Mouse (Mus musculus): ENCODE data around the gene Chek2.
A peak's percentile ranks its signal among the peaks of the same experiment; 100 is the strongest.
"Not testable (repeated sequence)": the region's sequence is repeated elsewhere in the genome, so short reads cannot be mapped to it uniquely, and the experiment has no call there.

The Chek2 gene

DNA sequence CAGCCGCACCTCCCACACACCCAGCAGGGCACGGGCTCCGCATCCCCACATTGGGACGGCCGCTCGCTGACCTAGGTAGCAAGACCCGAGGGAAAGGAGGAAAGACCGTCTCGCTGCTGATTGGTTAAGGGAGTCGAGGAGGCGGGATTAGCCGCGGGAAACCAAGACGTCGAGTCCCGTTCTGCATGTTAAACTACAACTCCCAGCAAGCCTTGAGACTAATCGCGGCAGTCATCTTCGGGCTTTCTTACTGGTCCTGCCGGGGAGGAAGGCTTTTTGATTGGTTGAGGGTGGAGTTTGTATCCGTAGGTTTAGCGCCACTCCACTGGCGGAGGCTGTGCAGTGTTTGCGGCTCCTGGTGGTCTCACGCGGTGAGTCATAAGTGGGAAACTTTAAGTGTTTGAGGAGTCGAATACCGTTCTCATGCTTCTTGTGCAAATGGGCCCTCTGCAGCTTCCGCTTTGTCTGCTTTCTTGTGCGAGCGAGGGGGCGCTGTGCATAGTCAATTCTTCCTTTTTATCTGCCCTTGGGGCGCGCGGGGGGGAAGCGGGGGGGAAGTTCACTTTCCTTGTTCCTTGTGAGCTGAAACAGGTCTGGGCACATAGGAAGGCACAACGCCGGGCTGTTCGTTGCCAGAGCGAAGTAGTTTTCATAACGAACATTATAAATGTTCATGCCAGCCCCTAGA, at the start of gene Chek2, which contains the start of gene Hscb:
Chek2 (plus strand) TSS at position 302 of the 688 bp plus-strand sequence.
Hscb (minus strand) TSS at position 100 of the 688 bp plus-strand sequence.
- peak; percentile 98 for DNase-seq

DNA sequence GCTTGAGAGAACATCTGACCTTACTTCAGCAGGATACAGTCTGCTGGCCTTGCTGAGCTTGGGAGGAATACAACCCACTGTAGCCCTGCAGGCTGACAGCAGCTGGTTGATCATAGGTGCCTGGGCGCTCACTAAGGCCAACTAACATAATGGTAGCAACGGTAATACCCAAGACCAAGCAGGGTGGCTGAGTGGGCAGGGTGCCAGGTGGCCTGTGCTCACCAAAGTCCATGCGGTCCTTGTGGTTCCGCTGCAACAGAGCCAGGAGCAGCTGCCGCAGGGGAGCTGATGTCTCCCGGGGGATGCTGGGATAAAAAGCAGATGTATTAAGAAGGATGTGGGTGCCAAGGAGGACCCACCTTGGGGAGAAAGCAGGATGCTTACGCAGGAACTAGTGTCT, 45.4 kb upstream of the Chek2 start:
- DNase-seq: peak; percentile 62

DNA sequence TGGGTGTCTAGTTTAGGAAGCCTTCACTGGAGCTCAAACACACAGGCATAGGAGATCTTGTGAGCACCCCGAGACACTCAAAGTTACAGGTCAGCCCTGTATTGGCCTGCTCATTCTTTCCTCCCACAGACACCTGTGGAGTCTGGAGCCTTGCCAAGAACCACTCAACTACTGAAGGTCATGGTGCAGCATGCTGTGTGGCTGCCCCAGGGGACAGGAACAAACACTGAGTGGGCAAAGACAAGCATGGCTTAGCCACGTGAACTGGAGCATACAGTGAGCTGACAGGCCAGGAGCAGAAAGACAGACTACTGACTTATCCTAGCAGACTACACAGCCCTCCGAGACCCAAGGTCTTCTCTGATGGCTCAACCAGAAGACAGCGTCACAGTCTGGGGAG, 42.1 kb upstream of the Chek2 start:
- peak; percentile 63 for DNase-seq

DNA sequence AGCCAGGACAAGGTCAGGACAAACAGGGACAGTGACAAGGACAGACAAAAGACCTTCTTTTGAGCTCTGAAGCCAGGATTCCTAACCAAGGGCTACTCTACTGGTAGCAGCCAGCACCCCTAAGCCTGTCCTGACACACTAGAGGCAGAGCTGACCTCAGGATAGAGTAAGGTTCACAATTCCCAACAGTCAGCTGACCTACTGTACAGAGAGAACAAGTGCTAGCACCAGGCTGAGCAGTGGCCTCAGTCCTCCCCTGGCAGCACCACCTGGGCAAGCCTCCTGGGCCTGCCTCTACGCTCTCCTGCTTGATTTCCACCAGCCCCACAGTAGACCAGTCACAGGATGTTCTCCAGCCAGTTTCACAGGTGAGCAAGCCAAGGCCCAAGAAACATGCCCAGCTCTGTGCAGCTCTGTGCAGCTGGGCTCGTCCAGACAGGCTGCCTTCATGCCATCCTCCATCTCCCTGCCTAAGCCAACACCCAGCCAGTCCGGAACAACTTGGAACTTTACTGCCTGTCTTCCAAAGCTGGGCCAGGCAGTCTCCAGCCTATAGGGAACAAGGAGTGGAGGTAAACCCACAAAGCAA, 38.6 kb upstream of the Chek2 start:
- no peak for DNase-seq

DNA sequence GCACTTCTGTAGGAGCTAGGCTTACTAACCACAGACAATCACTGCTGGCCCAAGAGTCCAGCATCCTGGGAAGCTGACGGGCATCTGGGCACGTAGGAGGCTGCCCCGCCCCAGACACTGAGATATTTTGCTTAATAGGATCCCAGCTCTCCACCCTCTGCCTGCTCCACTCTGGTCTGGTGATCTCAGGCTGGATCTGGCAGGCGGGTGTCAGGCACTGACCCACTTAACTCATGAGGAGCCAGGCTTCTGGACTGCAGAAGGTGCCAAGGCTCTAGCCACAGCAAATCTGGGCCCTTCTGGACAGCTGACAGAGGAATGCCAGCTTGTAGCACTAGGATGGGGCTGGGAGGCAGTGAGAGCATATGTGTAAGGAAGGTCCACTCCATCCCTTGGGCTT, 37.6 kb upstream of the Chek2 start:
- no peak for DNase-seq

DNA sequence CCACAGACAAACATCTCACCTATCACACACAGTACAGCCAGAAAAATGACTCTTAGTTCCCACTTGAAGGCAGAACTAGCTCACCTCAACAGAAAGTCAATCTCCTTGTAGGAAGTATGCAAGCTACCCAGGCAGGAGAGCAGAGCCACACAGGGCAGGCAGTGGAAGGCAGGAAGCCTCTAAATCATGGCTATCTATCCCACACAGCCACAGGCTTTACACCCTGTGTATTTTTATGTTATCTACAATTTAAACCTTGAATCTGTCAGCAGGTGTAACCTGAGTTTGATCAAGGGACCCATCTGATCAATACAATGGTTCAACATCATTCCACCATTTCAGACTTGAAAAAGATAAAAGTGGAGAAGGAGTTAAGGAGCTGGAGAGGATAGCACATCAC, 37.0 kb upstream of the Chek2 start:
- no peak for DNase-seq

DNA sequence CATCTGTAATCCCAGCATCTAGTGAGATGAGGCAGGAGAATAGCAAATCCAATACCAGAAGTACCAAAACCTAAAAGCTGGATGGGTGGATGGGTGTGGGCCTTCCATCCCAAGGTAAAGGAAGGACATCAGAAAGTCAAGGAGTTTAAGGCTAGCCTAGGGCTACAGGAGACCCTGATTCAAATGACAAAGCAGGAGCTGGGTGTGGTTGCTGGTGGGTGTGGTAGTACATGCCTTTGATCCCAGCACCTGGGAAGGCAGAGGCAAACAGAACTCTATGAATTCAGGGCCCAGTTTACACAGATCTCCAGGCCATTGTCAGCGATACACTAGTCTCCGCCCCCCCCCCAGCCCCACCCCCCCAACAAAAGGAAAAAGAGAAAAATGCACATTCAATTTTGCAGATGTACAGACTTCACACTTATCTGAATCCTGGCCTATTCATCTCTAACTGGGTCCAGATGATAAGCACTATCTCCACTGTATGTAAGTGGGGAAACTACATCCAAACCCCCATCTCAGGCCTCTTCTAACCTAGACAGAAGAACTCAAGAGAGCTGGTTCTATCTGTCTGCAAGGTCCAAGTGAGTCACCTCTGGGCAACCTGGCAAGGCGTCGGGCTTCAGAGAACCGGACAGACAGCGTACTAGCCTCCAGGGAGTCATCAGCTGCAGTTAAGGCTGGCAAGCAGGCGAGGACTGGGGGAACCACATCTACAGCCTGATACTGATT, 35.6 kb upstream of the Chek2 start:
- no peak for DNase-seq

DNA sequence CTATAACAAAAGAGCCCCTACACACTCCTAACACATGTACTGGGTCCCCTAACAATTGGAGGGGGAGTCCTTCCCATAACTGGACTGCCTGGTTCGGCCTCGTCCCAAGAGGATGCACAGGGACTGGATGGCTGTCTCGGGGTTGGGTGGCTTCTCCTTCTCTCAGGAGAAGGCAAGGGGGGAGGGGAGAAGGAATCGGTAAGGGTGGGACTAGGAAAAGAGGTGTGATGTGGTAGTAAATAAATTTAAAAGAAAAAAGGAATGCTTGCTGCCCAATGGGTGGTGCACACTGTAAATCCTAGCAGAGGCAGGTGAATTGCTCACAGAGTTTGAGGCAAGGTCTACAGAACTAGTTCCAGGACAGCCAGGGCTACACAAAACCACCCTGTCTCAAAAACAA, 33.6 kb upstream of the Chek2 start:
- DNase-seq: no peak

DNA sequence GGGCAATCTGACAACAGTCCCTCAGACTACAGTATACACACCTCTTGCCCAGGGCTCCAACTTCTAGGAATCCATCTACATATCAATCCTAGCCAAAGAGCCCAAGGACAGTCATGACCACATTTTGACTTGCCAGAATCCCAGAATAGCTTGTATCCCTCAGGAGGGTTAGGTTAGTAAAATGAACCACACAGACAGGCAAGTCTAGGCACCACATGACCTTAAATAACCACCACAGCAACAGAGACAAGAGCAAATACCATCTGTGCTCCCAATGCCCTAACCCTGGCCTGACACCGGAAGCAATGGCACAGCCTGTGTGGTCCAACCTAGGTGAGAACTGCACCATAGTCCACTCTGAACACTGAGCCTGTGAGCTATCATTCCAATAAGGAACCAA, 33.1 kb upstream of the Chek2 start:
- DNase-seq: no peak

DNA sequence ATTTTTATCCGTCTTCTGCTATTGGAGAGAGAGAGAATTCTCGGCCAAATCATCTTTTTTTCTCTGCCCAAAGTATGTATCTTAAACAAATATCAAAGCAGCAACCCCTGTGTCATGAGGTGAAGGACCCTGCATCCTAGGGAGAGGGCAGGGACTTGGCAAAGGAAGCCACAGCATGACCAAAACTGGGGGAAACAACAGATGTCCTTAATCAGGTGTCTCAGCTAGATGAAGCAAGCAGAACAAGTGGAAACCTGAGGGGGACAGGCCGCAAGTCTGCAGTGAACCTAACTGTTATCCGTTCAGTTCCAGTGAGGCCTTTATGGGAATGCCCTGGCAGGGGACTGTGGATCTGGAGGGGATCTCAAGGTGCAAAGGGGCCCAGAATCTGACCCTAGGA, 32.3 kb upstream of the Chek2 start:
- DNase-seq: no peak

DNA sequence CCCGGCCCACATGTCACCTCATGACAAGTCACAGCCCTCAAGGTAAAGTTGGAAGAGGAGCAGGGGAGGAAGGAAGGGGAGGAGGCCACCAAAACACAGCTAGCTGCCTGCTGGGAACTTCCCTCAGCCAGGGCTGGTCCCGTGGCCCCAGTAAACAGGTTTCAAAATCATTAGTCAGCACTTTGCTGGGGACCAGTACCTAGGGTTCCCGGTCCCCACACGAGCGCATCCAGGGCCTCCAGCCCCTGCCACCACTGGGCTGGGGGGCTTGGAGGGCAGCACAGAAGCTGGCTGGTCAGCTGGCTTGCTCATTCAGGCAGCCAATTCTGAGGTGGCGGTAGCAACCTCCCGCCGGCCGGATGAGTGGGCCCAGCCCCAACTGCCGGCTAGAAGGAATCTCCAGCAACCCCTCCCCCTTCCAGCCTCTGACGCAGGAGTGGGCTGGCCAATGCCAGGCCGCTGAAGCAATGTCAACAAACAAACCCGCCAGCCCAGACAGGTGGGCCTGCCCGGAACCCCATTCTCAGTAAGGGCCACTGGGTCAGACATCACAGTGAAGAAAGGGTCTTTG, 31.6 kb upstream of the Chek2 start:
- DNase-seq: peak; percentile 93

DNA sequence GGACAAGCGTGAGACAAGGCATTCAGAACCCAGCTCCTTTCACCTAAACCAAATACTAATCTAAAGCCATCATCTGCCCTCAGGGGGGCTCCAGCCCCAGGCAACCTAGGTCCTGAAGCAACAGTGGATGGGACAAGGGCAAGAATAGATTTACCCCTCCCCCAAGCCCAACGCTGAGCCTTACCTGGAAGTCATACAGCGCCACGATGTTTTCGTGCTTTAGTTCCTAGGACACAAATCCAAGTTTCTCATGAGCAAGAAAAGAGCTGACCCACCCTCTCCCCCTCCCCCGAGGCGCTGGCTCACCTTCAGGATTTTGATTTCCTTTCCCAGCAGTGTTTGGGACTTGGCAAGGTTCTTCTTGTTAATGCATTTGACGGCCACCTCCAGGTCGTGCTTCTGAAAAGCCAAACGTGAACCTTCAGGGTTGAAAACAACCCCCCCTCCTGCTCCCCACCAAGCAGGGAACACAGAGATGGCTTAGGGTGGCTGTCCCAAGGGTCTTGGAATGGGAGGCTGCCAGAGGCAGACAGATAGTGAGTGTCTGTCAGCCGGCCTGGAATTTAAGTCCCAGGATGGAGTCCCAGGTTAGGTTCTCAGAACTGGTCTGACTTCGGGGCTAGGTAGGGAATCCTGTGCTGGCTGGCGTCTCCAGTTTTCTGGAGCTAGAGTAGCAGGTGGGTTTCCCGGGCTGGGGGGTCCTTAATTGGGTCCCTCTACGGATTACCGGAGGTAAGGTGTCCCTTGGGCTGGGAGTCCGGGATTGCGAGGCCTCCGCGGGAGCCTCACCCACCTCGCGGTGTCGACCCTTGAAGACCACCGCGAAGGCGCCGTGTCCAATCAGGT, 30.7 kb upstream of the Chek2 start:
- peak; percentile 59 for DNase-seq

DNA sequence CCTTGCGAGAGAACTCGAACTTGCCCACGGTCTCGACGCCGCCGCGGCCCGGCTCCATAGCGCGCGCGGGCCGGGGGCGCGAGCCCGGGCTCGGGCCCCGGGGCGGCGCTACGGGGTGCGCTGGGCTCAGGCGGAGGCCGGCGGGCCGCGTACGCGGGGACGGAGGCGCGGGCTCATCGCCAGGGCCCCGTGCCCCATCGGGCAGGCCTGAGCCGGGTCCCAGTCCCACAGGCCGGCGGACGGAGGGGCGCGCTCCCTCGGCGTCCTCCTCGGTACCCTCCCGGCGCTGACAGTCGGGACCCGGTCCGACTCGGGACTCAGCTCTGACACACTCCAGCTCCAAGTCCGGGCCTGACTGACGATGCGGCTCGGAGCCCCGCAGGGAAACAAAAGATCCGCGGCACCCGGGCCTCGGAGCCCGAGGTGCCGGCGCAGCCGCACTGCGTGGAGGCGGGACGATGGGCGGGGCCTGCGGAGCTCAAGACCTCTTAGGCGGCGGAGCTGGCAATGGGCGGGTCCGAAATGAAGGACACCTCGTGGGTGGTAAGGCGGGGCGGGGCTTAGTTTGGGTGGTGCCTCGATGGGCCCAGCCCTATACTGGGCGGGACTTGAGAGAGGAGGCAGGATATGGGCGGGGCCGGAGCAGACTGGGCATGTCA, 30.0 kb upstream of the Chek2 start, which contains the start of gene Ulk1:
Ulk1 (minus strand) TSS at position 431 of the 659 bp plus-strand sequence.
- DNase-seq: peak; percentile 100

DNA sequence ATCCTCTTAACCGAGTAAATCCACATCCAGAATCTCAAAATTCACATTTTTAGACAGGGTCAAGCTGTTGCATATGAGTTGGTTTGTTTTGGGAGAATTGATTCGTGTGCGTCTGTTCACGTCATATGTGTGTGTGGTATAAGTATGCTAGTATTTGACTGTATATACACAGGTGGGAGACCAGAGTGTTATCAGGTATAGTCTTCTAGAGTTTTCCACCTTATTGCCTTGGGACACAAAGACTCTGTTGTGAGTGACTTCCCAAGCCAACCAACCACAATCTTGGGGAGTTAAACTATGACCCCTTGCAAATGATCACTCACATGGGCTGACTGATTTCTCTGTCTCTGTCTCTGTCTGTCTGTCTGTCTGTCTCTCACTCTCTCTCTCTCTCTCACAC, 15.4 kb upstream of the Chek2 start:
- DNase-seq: no peak

DNA sequence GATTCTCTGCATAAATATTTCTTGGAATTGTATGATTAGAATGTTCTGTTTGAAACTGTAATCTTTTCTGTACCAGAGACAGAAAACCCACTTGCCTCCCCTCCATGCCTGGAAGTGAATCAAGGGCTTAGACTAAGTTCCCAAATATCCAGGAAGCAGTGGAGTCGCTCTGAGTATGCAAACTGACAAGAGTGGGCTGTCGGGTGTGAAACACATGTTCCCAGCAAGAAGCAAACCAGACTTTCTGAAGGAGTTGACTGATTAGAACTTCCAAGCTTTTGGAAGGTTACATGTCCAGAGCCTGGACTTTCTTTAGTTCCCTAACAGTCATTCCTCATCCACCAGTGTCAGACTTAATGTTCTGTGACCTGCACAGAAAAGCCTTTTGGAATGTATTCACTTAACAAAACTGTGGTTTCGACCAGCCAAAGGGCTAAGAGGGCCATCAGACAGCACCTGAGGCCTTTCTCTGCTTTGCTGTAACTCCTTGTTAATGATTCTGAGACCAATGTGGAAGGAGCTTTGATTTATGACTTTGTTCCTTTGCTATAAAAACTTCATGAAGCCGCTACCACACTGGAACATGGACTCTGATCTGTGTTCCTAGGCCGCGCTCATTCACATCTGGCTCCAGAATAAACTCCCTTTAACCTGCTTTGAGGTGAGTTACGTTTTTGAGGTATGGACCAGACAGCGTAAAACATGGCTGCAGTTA, 12.8 kb upstream of the Chek2 start:
- DNase-seq: peak; percentile 44

DNA sequence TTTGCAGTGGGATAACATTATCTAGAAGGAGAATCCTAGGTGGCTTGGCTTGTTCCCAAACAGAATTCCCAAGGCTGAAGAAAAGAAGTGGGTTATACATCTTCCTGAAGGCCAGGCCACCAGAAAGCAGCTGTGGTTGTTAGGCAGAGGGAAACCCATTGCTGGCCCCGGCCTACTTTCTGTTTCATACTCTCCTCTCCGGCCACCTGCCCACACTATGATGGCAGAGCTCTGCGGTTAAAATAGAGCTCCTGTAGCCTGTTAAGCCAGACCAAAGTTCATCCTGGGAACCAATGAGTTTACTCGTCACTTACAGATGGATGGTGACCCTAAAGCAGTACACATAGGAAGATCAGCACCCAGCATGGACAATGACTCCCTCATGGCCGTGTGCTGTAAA, 12.2 kb upstream of the Chek2 start:
- no peak for DNase-seq

DNA sequence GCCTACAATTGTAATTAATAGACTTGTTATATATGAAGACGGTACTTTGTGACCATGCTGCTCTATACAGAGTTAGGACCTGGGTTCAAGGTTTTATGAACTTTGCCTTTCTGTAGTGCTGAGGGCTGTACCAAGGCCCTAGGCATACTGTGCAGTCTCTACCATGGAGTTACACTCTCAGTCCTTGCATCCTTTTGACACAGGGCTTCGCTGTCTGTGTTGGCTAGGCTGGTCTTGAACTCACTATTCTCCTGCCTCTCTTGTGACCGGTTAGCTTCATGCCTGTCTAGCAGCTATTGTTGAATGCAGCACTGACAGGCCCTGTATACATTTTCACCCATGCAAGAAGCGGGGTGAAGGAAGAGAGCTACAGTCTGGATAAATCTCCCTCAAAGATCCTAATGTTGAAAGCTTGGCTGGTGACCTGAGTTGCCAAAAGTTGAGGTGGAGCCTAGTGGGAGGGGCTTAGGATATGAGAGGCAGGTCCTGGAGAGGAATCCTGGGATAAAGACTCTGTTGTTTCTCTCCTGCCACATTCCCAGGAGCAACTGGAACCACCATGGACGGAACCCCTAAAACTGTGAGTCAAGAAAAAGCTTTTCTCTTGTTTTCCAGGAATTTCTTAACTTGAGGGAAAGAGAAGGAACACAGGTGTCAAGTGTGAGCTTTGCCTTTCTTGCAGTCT, 8.6 kb upstream of the Chek2 start:
- no peak for DNase-seq

DNA sequence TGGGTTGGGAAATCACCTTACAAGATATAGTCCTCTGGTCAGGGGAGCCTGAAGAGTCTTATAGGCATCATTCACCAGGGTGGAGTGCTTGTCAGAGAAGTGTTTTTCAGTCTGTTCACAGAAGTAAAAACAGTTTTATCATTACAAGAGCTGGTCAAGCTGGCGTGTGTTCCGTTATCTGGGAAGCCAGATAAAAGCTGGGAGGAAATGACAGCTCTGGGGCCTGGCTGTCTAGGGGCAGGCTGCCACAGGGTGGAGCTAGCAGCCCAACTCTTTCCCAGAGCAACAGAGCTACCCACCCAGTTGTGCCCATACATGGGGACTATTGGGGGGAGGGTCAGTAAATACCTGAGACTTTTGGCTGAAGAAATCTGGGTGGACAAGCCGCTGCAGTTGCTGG, 3.8 kb upstream of the Chek2 start:
- peak; percentile 50 for DNase-seq

DNA sequence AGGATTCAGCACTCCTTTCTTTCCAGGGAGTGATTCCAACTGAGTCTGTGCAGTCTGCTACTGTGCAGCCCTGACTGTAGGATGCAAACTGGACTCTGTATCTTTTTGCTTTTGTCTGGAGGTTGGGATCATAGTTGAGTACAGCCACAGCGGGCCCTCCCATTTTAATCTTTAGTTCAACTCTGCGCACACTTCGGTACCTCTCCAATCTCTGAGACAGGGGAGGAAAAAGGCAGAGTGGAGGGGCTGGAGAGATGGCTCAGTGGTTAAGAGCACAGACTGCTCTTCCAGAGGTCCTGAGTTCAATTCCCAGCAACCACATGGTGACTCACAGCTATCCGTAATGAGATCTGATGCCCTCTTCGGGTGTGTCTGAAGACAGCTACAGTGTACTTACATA, 1.8 kb upstream of the Chek2 start:
- DNase-seq: not testable (repeated sequence)

DNA sequence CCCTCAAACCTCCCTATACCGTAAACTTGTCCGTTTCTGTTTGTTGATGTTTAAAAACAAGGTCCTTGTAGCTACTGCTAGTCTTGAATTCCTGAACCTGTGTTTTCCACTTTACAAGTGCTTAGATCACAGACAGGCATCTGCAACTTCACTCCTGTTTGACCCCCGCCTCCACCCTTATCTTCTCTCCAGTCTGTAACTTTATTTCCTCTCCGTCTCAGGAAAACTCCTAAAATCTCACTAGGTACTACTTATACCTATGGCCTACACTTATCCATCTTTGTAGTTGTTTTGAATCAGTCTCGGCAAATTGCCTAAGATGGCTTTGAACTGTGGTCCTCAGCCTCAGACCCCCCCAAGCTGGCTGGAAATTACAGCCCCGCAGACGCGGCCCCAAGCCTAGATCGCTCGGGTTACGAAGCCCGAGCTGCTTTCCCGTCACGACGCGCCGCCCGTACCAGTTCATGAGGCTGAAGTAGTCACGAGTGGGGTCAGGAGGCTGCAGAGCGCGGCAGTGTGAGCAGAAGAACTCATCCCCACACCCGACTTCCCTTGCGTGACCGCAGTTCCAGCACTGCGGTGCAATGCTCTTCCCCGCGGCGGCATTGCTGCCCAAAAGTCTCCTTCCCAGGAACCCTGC, 621 bp upstream of the Chek2 start:
- no peak for DNase-seq

Data from kidney, adult 18-20 months (tissue).